Mouse (Mus musculus) heart, embryonic 12.5 days (tissue): ENCODE results near the gene Cdc42ep2. TPM values are rescaled to one million over a fixed set of nuclear protein-coding genes. Genes with fewer than 3 reads are reported as not detected.

Source experiments
- ATAC-seq: fragments of 200-750 bp; cut with Nextera tagmentation; 2 replicates; pipeline ENCODE4 v1.8.0; 2017; ENCODE audit warnings: moderate TSS enrichment, moderate library complexity; ENCODE audit not compliant: insufficient number of reproducible peaks, low FRiP score
- H3K27ac ChIP-seq: fragments of 300-500 bp; sonication (generic); 2 replicates; pipeline ENCODE4 v1.5.1; 2016; ENCODE audit warnings: mild to moderate bottlenecking, moderate library complexity; ENCODE audit not compliant: poor library complexity, severe bottlenecking
- H3K27me3 ChIP-seq: fragments of 300-500 bp; sonication (generic); replicated peaks from 2 replicates; pipeline ENCODE4 v1.6.1; 2016; ENCODE audit warnings: mild to moderate bottlenecking, moderate library complexity
- H3K36me3 ChIP-seq: fragments of 300-500 bp; sonication (generic); 2 replicates; pipeline ENCODE4 v1.6.1; 2016; ENCODE audit warnings: mild to moderate bottlenecking, moderate library complexity
- H3K4me1 ChIP-seq: fragments of 300-500 bp; sonication (generic); replicated peaks from 2 replicates; pipeline ENCODE4 v1.6.1; 2016; ENCODE audit warnings: mild to moderate bottlenecking
- H3K4me2 ChIP-seq: fragments of 300-500 bp; sonication (generic); 2 replicates; pipeline ENCODE4 v1.6.1; 2016; ENCODE audit warnings: mild to moderate bottlenecking, moderate library complexity
- H3K4me3 ChIP-seq: fragments of 300-500 bp; sonication (generic); 2 replicates; pipeline ENCODE4 v1.5.1; 2016; ENCODE audit warnings: mild to moderate bottlenecking
- H3K9ac ChIP-seq: fragments of 300-500 bp; sonication (generic); 2 replicates; pipeline ENCODE4 v1.6.1; 2016; ENCODE audit warnings: mild to moderate bottlenecking, moderate library complexity
- H3K9me3 ChIP-seq: fragments of 300-500 bp; sonication (generic); replicated peaks from 2 replicates; pipeline ENCODE4 v1.6.1; 2016; ENCODE audit warnings: mild to moderate bottlenecking, moderate library complexity
- WGBS: fragments of 180-500 bp; shearing (Covaris S2); methylation state at CpG from one replicate; pipeline ENCODE4 v1.1.7; 2016; 5-methylcytosine and 5-hydroxymethylcytosine counted together
- polyA plus RNA-seq: library from polyadenylated mRNA; unstranded; fragments of >200 nt; fragmentation: Nextera tagmentation; extraction: Ambion mirVana; gene quantifications from 2 replicates; pipeline ENCODE4 v1.2.1, GENCODE M21; 2016

Cdc42ep2 gene
- polyA plus RNA-seq, 1 experiment from 2014 or later: 7.3 TPM

GRCm38 (mm10) chr19:5943404-5943803, 18.8 kb upstream of the Cdc42ep2 start:
- Histone ChIP-seq H3K27ac (0 out of 2 replicates have a peak overlapping the region, but pooled peaks have one; percentile 5), H3K27me3 (no peaks in the 10 kb centered on the region), H3K4me3 (no peak overlapping the region), H3K4me1 (peaks cover 57% of the 10 kb centered on the region), H3K9ac (peak overlapping the region; percentile 57), H3K9me3 (no peaks in the 10 kb centered on the region), H3K4me2 (no peak overlapping the region), H3K36me3 (peaks cover 43% of the 10 kb centered on the region)
- 85% methylated on average over 15 of the region's 15 CpGs for WGBS
- ATAC-seq: no peak

DNA sequence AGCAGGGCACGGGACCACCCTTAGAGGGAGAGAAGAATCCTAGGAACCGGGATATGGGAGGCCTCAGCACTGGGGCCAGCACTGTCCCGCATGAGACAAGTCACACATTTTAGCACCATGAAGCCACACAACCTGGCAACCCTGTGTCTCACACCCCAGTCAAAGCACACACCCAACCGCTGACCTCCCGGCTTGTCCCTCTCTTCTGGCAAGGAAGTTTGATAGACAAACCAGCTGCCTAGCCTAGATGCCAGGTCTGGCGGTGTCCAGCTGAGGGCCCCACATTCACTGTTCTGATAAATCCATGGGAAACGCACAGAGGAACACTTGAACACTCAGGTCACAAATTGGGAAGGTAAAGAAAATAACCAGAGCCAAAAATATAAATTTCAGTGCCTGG, 18.0 kb upstream of the Cdc42ep2 start:
- H3K4me1 ChIP-seq: peaks cover 66% of the 10 kb centered on the region
- no peak overlapping the region for H3K27ac ChIP-seq
- no peak for ATAC-seq
- no peak overlapping the region for H3K4me2 ChIP-seq
- no peaks in the 10 kb centered on the region for H3K27me3 ChIP-seq
- H3K4me3 ChIP-seq: no peak overlapping the region
- 74% methylated on average over 7 of the region's 7 CpGs for WGBS
- no peak overlapping the region for H3K9ac ChIP-seq
- peaks cover 36% of the 10 kb centered on the region for H3K36me3 ChIP-seq
- no peaks in the 10 kb centered on the region for H3K9me3 ChIP-seq

DNA sequence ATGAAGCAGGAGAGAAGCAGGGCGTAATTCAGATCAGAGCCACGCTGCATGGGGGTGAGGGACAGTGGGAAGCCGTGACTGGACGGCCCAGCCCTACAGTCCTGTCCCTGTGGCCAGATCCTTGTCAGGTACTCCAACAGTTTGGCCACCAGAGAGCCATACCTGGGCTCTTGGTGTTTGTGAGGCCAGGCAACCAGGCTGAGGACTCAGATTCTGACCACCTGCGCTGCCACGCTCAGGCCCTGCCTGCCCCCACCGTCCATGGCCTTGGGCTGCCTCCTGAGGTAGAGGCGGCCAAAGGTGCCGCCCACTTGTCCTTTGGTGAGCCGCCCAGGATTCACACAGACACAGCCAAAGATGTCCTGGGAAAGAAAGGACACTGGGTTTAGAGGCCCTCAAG, 16.0 kb upstream of the Cdc42ep2 start:
- H3K27ac ChIP-seq: peak overlapping the region; percentile 48
- WGBS: 94% methylated on average over 10 of the region's 10 CpGs
- H3K27me3 ChIP-seq: no peaks in the 10 kb centered on the region
- H3K36me3 ChIP-seq: peaks cover 27% of the 10 kb centered on the region
- H3K9ac ChIP-seq: no peak overlapping the region
- H3K4me1 ChIP-seq: peaks cover 65% of the 10 kb centered on the region
- no peak overlapping the region for H3K4me3 ChIP-seq
- ATAC-seq: no peak
- no peak overlapping the region for H3K4me2 ChIP-seq
- H3K9me3 ChIP-seq: no peaks in the 10 kb centered on the region

- 0 out of 2 replicates have a peak, but pooled peaks have one; percentile 37 for ATAC-seq
- Histone ChIP-seq H3K4me1 (peaks cover 65% of the 10 kb centered on the region), H3K4me3 (no peak overlapping the region), H3K9me3 (no peaks in the 10 kb centered on the region), H3K4me2 (0 out of 2 replicates have a peak overlapping the region, but pooled peaks have one; percentile 2), H3K9ac (no peak overlapping the region), H3K27me3 (no peaks in the 10 kb centered on the region), H3K36me3 (peaks cover 27% of the 10 kb centered on the region), H3K27ac (peak overlapping the region; percentile 37)
- WGBS: 46% methylated on average over 4 of the region's 4 CpGs
Measured at GRCm38 (mm10) chr19:5940173-5940572, 15.6 kb upstream of the Cdc42ep2 start.

- 85% methylated on average over 5 of the region's 5 CpGs for WGBS
- ATAC-seq: no peak
- Histone ChIP-seq H3K9me3 (no peaks in the 10 kb centered on the region), H3K4me3 (no peak overlapping the region), H3K36me3 (peaks cover 27% of the 10 kb centered on the region), H3K4me1 (peaks cover 65% of the 10 kb centered on the region), H3K27me3 (no peaks in the 10 kb centered on the region), H3K4me2 (no peak overlapping the region), H3K9ac (no peak overlapping the region), H3K27ac (peak overlapping the region; percentile 37)
Measured at GRCm38 (mm10) chr19:5939715-5940114, 15.1 kb upstream of the Cdc42ep2 start.

DNA sequence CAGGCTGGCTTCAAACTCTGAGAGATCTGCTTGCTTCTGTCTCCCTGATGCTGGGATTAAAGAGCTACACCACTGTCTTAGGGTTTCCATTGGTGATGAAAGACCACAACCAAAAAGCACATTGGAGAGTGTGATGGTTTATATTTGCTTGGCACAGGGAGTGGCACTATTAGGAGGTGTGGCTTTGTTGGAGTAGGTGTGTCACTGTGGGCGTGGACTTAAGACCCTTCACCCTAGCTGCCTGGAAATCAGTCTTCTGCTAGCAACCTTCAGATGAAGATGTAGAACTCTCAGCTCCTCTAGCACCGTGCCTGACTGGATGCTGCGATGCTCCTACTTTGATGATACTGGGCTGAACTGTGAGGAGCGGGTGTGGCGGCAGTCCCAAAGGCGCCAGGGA, 13.9 kb upstream of the Cdc42ep2 start:
- Histone ChIP-seq H3K36me3 (peaks cover 27% of the 10 kb centered on the region), H3K4me3 (no peak overlapping the region), H3K27ac (0 out of 2 replicates have a peak overlapping the region, but pooled peaks have one; percentile 0), H3K9ac (no peak overlapping the region), H3K9me3 (no peaks in the 10 kb centered on the region), H3K4me1 (peaks cover 59% of the 10 kb centered on the region), H3K4me2 (no peak overlapping the region), H3K27me3 (no peaks in the 10 kb centered on the region)
- WGBS: 87% methylated on average over 6 of the region's 6 CpGs
- ATAC-seq: no peak

DNA sequence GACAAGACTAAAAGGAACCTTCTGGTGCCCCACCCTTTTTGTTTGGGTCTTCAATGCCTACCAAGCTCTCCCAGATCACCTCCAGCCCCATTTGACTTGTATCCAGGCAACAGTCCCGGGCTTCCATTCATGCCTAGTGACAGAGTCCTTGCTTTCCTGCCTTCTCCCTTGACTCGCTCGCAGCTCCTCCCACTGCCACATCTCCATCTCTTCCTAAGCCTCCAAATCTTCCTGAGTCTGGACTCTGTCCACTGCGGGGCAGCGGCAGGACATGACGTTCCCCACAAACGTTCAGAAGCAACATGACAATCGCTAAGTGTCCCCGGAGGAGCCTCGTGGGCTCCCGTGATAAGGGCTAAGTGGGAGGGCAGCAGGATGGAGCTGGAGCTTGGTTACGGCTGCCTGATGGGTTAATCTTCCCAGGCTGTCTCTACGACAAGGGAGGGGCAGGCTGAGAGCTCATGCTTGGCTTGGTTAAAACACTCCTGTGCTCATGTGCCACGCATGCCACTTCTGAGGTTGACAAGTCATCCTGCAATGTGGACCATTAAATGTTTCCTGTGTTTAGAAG, 13.3 kb upstream of the Cdc42ep2 start:
- peak overlapping the region; percentile 0; the same call in 1 of the 2 replicates for H3K27ac ChIP-seq
- H3K9ac ChIP-seq: peak overlapping the region; percentile 43; the same call in 1 of the 2 replicates
- peak overlapping the region; percentile 23 for H3K4me3 ChIP-seq
- H3K4me2 ChIP-seq: peak overlapping the region; percentile 57
- H3K9me3 ChIP-seq: no peaks in the 10 kb centered on the region
- H3K27me3 ChIP-seq: no peaks in the 10 kb centered on the region
- WGBS: 2% methylated on average over 14 of the region's 14 CpGs
- H3K36me3 ChIP-seq: peaks cover 22% of the 10 kb centered on the region
- H3K4me1 ChIP-seq: peaks cover 53% of the 10 kb centered on the region
- no peak for ATAC-seq

- peak overlapping the region; percentile 43; the same call in 1 of the 2 replicates for H3K9ac ChIP-seq
Measured at GRCm38 (mm10) chr19:5937095-5937835, 12.6 kb upstream of the Cdc42ep2 start.

GRCm38 (mm10) chr19:5935691-5936090, 11.1 kb upstream of the Cdc42ep2 start:
- peaks cover 49% of the 10 kb centered on the region for H3K4me1 ChIP-seq

More at GRCm38 (mm10) chr19:5937095-5937835, 12.6 kb upstream of the Cdc42ep2 start:
- H3K4me3 ChIP-seq: no peak overlapping the region
- WGBS: 75% methylated on average over 21 of the region's 21 CpGs
- peaks cover 20% of the 10 kb centered on the region for H3K36me3 ChIP-seq
- H3K9me3 ChIP-seq: no peaks in the 10 kb centered on the region
- no peaks in the 10 kb centered on the region for H3K27me3 ChIP-seq
- H3K4me1 ChIP-seq: peaks cover 50% of the 10 kb centered on the region
- ATAC-seq: no peak
- no peak overlapping the region for H3K27ac ChIP-seq
- peak overlapping the region; percentile 57 for H3K4me2 ChIP-seq

DNA sequence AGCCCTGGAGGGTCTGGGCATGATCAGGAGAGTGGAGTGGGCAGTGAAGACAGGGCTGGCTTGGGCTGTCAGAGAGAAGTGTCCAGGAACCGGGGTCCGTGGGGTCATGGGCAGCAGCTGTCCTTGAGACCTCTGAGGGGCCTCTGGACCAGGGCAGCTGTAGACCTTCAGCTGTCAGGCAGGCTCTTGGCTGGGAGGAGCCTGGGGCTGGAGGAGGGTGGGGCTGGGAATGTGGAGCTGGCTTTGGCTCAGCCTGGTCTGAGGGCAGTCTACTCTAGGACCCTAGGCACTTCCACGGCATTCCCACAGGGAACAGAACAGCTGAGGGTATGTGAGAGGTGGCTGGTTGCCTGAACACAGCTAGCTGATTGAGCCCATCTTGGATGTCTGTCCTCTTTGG, 10.7 kb upstream of the Cdc42ep2 start:
- H3K27me3 ChIP-seq: no peaks in the 10 kb centered on the region
- H3K27ac ChIP-seq: peak overlapping the region; percentile 72
- peak overlapping the region; percentile 43 for H3K4me2 ChIP-seq
- peaks cover 3% of the 10 kb centered on the region for H3K36me3 ChIP-seq
- H3K4me1 ChIP-seq: peaks cover 47% of the 10 kb centered on the region
- H3K4me3 ChIP-seq: no peak overlapping the region
- 0% methylated on average over 3 of the region's 3 CpGs for WGBS
- peak overlapping the region; percentile 55; the same call in 1 of the 2 replicates for H3K9ac ChIP-seq
- H3K9me3 ChIP-seq: no peaks in the 10 kb centered on the region
- peak; percentile 83 for ATAC-seq

More at GRCm38 (mm10) chr19:5935691-5936090, 11.1 kb upstream of the Cdc42ep2 start:
- Histone ChIP-seq H3K4me2 (peak overlapping the region; percentile 43), H3K9me3 (no peaks in the 10 kb centered on the region), H3K27me3 (no peaks in the 10 kb centered on the region), H3K9ac (0 out of 2 replicates have a peak overlapping the region, but pooled peaks have one; percentile 55), H3K27ac (peak overlapping the region; percentile 72; the same call in 1 of the 2 replicates), H3K36me3 (peaks cover 7% of the 10 kb centered on the region), H3K4me3 (no peak overlapping the region)
- WGBS: 49% methylated on average over 5 of the region's 5 CpGs
- no peak for ATAC-seq
